Mouse (Mus musculus) testis, adult 2 months (tissue): ENCODE results near the gene Stk38. TPM values are rescaled to one million over a fixed set of nuclear protein-coding genes. Genes with fewer than 3 reads are reported as not detected.

Experiments
- H3K27ac ChIP-seq: fragments of 200-500 bp; 2 replicates; pipeline ENCODE4 v1.5.1; 2012; ENCODE audit warnings: low read depth, low read length; ENCODE audit not compliant: control insufficient read depth, insufficient read depth
- H3K27me3 ChIP-seq: fragments of 200-500 bp; 2 replicates; pipeline ENCODE4 v1.6.1; 2012; ENCODE audit warnings: mild to moderate bottlenecking, low read length, moderate library complexity; ENCODE audit not compliant: control insufficient read depth, insufficient read depth
- H3K36me3 ChIP-seq: fragments of 200-500 bp; 2 replicates; pipeline ENCODE4 v1.6.1; 2012; ENCODE audit warnings: mild to moderate bottlenecking, low read length; ENCODE audit not compliant: control insufficient read depth, insufficient read depth
- H3K4me1 ChIP-seq: fragments of 200-500 bp; 2 replicates; pipeline ENCODE4 v1.6.1; 2012; ENCODE audit warnings: low read length; ENCODE audit not compliant: control insufficient read depth, insufficient read depth
- H3K4me3 ChIP-seq: fragments of 200-500 bp; 2 replicates; pipeline ENCODE4 v1.5.1; 2012; ENCODE audit warnings: low read depth, mild to moderate bottlenecking, low read length, moderate library complexity, mixed read lengths; ENCODE audit not compliant: control insufficient read depth
- CTCF ChIP-seq: fragments of 200-500 bp; IDR thresholded peaks from 2 replicates; pipeline ENCODE4 v1.5.1; 2012; ENCODE audit warnings: low read depth, mild to moderate bottlenecking, inconsistent platforms, low read length, moderate library complexity; ENCODE audit not compliant: control insufficient read depth, insufficient read depth, insufficient replicate concordance
- POLR2A ChIP-seq: fragments of 200-500 bp; IDR thresholded peaks from 2 replicates; pipeline ENCODE4 v1.6.1; 2012; ENCODE audit warnings: low read depth, mild to moderate bottlenecking, inconsistent platforms, low read length, moderate library complexity; ENCODE audit not compliant: control insufficient read depth
- polyA plus RNA-seq: library from polyadenylated mRNA; depleted of rRNA; stranded (reverse); fragments of >200 nt; gene quantifications from 2 replicates; pipeline ENCODE4 v1.2.3, GENCODE M21; 2012

Gene Stk38
- polyA plus RNA-seq, 1 experiment: 43.7 TPM

- TF ChIP-seq POLR2A (peak; percentile 58), CTCF (no peak)
- peaks cover 6% of the 10 kb centered on the region for H3K4me1 ChIP-seq
- H3K27ac ChIP-seq: peak within 1 kb of the TSS; percentile 92
- H3K4me3 ChIP-seq: peak within 1 kb of the TSS; percentile 93
- no peaks in the 10 kb centered on the region for H3K27me3 ChIP-seq
- no peaks in the 10 kb centered on the region for H3K36me3 ChIP-seq
Observed at GRCm38 (mm10) chr17:28951831-28952799, 55.7 kb downstream of the Stk38 start, which contains the start of gene Kctd20. Kctd20 (plus strand) TSS chr17:28951950.

GRCm38 (mm10) chr17:28950751-28951150 lies 57.0 kb downstream of the Stk38 start:
- Histone ChIP-seq H3K4me3 (no peak overlapping the region; the same call in 1 of the 2 replicates), H3K36me3 (no peaks in the 10 kb centered on the region), H3K27me3 (no peaks in the 10 kb centered on the region), H3K4me1 (peaks cover 9% of the 10 kb centered on the region), H3K27ac (no peak overlapping the region)
- TF ChIP-seq POLR2A (no peak), CTCF (no peak)

- Histone ChIP-seq H3K36me3 (no peaks in the 10 kb centered on the region), H3K4me1 (peaks cover 9% of the 10 kb centered on the region), H3K27me3 (no peaks in the 10 kb centered on the region), H3K27ac (no peak overlapping the region), H3K4me3 (no peak overlapping the region)
- no peak for TF ChIP-seq POLR2A
- no peak for TF ChIP-seq CTCF
Observed at GRCm38 (mm10) chr17:28948661-28949060, 59.1 kb downstream of the Stk38 start.

GRCm38 (mm10) chr17:28947011-28947939 lies 60.5 kb downstream of the Stk38 start:
- Histone ChIP-seq H3K36me3 (no peaks in the 10 kb centered on the region), H3K27ac (no peak overlapping the region), H3K27me3 (no peaks in the 10 kb centered on the region), H3K4me3 (no peak overlapping the region), H3K4me1 (peaks cover 5% of the 10 kb centered on the region)
- TF ChIP-seq POLR2A (no peak), CTCF (peak; percentile 55; the same call in 1 of the 2 replicates)

GRCm38 (mm10) chr17:28944481-28944880 lies 63.3 kb downstream of the Stk38 start:
- TF ChIP-seq CTCF (no peak), POLR2A (no peak)
- Histone ChIP-seq H3K4me1 (peaks cover 17% of the 10 kb centered on the region), H3K4me3 (no peak overlapping the region), H3K36me3 (no peaks in the 10 kb centered on the region), H3K27me3 (no peaks in the 10 kb centered on the region), H3K27ac (no peak overlapping the region)

- Histone ChIP-seq H3K27me3 (no peaks in the 10 kb centered on the region), H3K4me1 (peaks cover 17% of the 10 kb centered on the region), H3K27ac (no peak within 1 kb of the TSS), H3K36me3 (no peaks in the 10 kb centered on the region), H3K4me3 (peak within 1 kb of the TSS; percentile 61)
- no peak for TF ChIP-seq CTCF
- no peak for TF ChIP-seq POLR2A
Observed at GRCm38 (mm10) chr17:28943740-28944139, 64.1 kb downstream of the Stk38 start, which contains the start of gene Pxt1. Pxt1 (minus strand) TSS chr17:28943840.
